Mouse (Mus musculus) adrenal gland, postnatal 10 days (tissue): ENCODE results near the gene Gm7168. TPM values are rescaled to one million over a fixed set of nuclear protein-coding genes. Genes with fewer than 3 reads are reported as not detected.
"Not testable (repeated sequence)": the region's sequence is repeated elsewhere in the genome, so short reads cannot be mapped to it uniquely, and the experiment has no call there.

Experiments
- DNase-seq: peaks from one replicate; pipeline ENCODE4 v3.0.0; 2021; ENCODE audit warnings: mixed read lengths
- long read RNA-seq, 2 experiments: library from polyadenylated mRNA; stranded (forward); transcript quantifications; one replicate each; pipeline ENCODE4 v2.0.0; 2021
- total RNA-seq, 2 experiments: library from RNA; stranded (reverse); gene quantifications; 2 replicates each; pipeline ENCODE4 v1.2.3; 2021

The Gm7168 gene
- not detected for total RNA-seq
- long read RNA-seq, experiment 1: 0 reads
- long read RNA-seq, experiment 2: 0 reads

GRCm38 (mm10) chr17:13948073-13948472 is at the start of gene Gm7168:
Gm7168 (plus strand) TSS chr17:13948373.
- not testable (repeated sequence) for DNase-seq

GRCm38 (mm10) chr17:13898838-13899237 is 49.3 kb upstream of the Gm7168 start:
- no peak for DNase-seq

- DNase-seq: peak; percentile 49
These were observed 48.9 kb upstream of the Gm7168 start for GRCm38 (mm10) chr17:13899241-13899640.

- DNase-seq: no peak
These were observed 44.4 kb upstream of the Gm7168 start for GRCm38 (mm10) chr17:13903793-13904192.

- DNase-seq: no peak
These were observed 41.1 kb upstream of the Gm7168 start for GRCm38 (mm10) chr17:13907082-13907481.

- no peak for DNase-seq
These were observed 40.5 kb upstream of the Gm7168 start for GRCm38 (mm10) chr17:13907681-13908080.

GRCm38 (mm10) chr17:13913951-13914350 is 34.2 kb upstream of the Gm7168 start:
- DNase-seq: no peak

- DNase-seq: peak; percentile 16
These were observed 33.6 kb upstream of the Gm7168 start for GRCm38 (mm10) chr17:13914531-13914930.

GRCm38 (mm10) chr17:13920771-13921170 is 27.4 kb upstream of the Gm7168 start:
- no peak for DNase-seq

GRCm38 (mm10) chr17:13923418-13923817 is 24.8 kb upstream of the Gm7168 start:
- DNase-seq: no peak

GRCm38 (mm10) chr17:13924588-13924987 is 23.6 kb upstream of the Gm7168 start:
- DNase-seq: no peak

GRCm38 (mm10) chr17:13925931-13926330 is 22.2 kb upstream of the Gm7168 start:
- no peak for DNase-seq

GRCm38 (mm10) chr17:13930421-13930820 is 17.8 kb upstream of the Gm7168 start:
- DNase-seq: no peak

GRCm38 (mm10) chr17:13935364-13935763 is 12.8 kb upstream of the Gm7168 start:
- DNase-seq: peak; percentile 24

- no peak for DNase-seq
These were observed 10.4 kb upstream of the Gm7168 start for GRCm38 (mm10) chr17:13937787-13938186.

GRCm38 (mm10) chr17:13938652-13939051 is 9.5 kb upstream of the Gm7168 start:
- peak; percentile 35 for DNase-seq

GRCm38 (mm10) chr17:13939231-13939630 is 8.9 kb upstream of the Gm7168 start:
- not testable (repeated sequence) for DNase-seq

GRCm38 (mm10) chr17:13940487-13940886 is 7.7 kb upstream of the Gm7168 start:
- no peak for DNase-seq

GRCm38 (mm10) chr17:13951570-13951969 is 3.4 kb downstream of the Gm7168 start:
- not testable (repeated sequence) for DNase-seq

- not testable (repeated sequence) for DNase-seq
These were observed 10.0 kb downstream of the Gm7168 start for GRCm38 (mm10) chr17:13958129-13958528.

GRCm38 (mm10) chr17:13962245-13962644 is 14.1 kb downstream of the Gm7168 start:
- DNase-seq: not testable (repeated sequence)

GRCm38 (mm10) chr17:13965048-13965447 is 16.9 kb downstream of the Gm7168 start:
- DNase-seq: not testable (repeated sequence)

- DNase-seq: not testable (repeated sequence)
These were observed 21.7 kb downstream of the Gm7168 start for GRCm38 (mm10) chr17:13969917-13970316.

GRCm38 (mm10) chr17:13970796-13971195 is 22.6 kb downstream of the Gm7168 start:
- not testable (repeated sequence) for DNase-seq

- DNase-seq: no peak
These were observed 39.5 kb downstream of the Gm7168 start for GRCm38 (mm10) chr17:13987690-13988089.
